Mouse (Mus musculus) midbrain, embryonic 16.5 days (tissue): ENCODE measurements around the gene Trpm8. TPM values are rescaled to one million over a fixed set of nuclear protein-coding genes. Genes with fewer than 3 reads are reported as not detected.

Source experiments
- ATAC-seq: fragments of 200-750 bp; cut with Nextera tagmentation; 2 replicates; pipeline ENCODE4 v1.8.0; 2017; ENCODE audit warnings: moderate TSS enrichment
- H3K27ac ChIP-seq: fragments of 300-500 bp; sonication (generic); 2 replicates; pipeline ENCODE4 v1.5.1; 2014; ENCODE audit warnings: mild to moderate bottlenecking, low read length, mixed read lengths
- H3K27me3 ChIP-seq: fragments of 300-500 bp; sonication (generic); 2 replicates; pipeline ENCODE4 v1.6.1; 2014; ENCODE audit warnings: low read depth, low read length, mixed read lengths; ENCODE audit not compliant: control insufficient read depth, insufficient read depth
- H3K36me3 ChIP-seq: fragments of 300-500 bp; sonication (generic); 2 replicates; pipeline ENCODE4 v1.6.1; 2014; ENCODE audit warnings: mild to moderate bottlenecking, low read length, moderate library complexity, mixed read lengths; ENCODE audit not compliant: control insufficient read depth, insufficient read depth
- H3K4me1 ChIP-seq: fragments of 300-500 bp; sonication (generic); 2 replicates; pipeline ENCODE4 v1.6.1; 2014; ENCODE audit warnings: mild to moderate bottlenecking, low read length, mixed read lengths; ENCODE audit not compliant: control insufficient read depth, insufficient read depth
- H3K4me2 ChIP-seq: fragments of 300-500 bp; sonication (generic); 2 replicates; pipeline ENCODE4 v1.6.1; 2014; ENCODE audit warnings: mild to moderate bottlenecking, low read length, mixed read lengths
- H3K4me3 ChIP-seq: fragments of 300-500 bp; sonication (generic); 2 replicates; pipeline ENCODE4 v1.5.1; 2014; ENCODE audit warnings: low read depth, mild to moderate bottlenecking, low read length, moderate library complexity, mixed read lengths
- H3K9ac ChIP-seq: fragments of 300-500 bp; sonication (generic); 2 replicates; pipeline ENCODE4 v1.6.1; 2014; ENCODE audit warnings: low read depth, low read length, mixed read lengths
- H3K9me3 ChIP-seq: fragments of 300-500 bp; sonication (generic); replicated peaks from 2 replicates; pipeline ENCODE4 v1.6.1; 2014; ENCODE audit warnings: mild to moderate bottlenecking, low read length, mixed read lengths; ENCODE audit not compliant: control insufficient read depth, poor library complexity, severe bottlenecking
- WGBS: fragments of 180-500 bp; shearing (Covaris S2); extraction: QIAGEN DNeasy Blood & Tissue Kit; methylation state at CpG from one replicate; pipeline ENCODE4 v1.1.7; 2014; 5-methylcytosine and 5-hydroxymethylcytosine counted together
- polyA plus RNA-seq: library from polyadenylated mRNA; unstranded; fragments of >200 nt; fragmentation: Nextera tagmentation; extraction: Ambion mirVana; gene quantifications from 2 replicates; pipeline ENCODE4 v1.2.1, GENCODE M21; 2015

Trpm8 gene
- polyA plus RNA-seq, 1 experiment from 2014 or later, result 0.11 TPM

- Histone ChIP-seq H3K9ac (no peak overlapping the region), H3K4me2 (no peak overlapping the region), H3K4me1 (no peaks in the 10 kb centered on the region), H3K9me3 (no peaks in the 10 kb centered on the region), H3K27me3 (no peaks in the 10 kb centered on the region), H3K4me3 (no peak overlapping the region), H3K36me3 (no peaks in the 10 kb centered on the region), H3K27ac (no peak overlapping the region)
- ATAC-seq, result no peak
- 89% methylated on average over 6 of the region's 6 CpGs for WGBS
Observed at GRCm38 (mm10) chr1:88356616-88357015, 79.2 kb downstream of the Trpm8 start.

GRCm38 (mm10) chr1:88357458-88358090, 80.1 kb downstream of the Trpm8 start:
- Histone ChIP-seq H3K9ac (no peak overlapping the region; the same call in 1 of the 2 replicates), H3K27me3 (no peaks in the 10 kb centered on the region), H3K9me3 (no peaks in the 10 kb centered on the region), H3K36me3 (no peaks in the 10 kb centered on the region), H3K4me3 (no peak overlapping the region), H3K4me2 (no peak overlapping the region), H3K4me1 (no peaks in the 10 kb centered on the region), H3K27ac (no peak overlapping the region)
- WGBS, result 56% methylated on average over 6 of the region's 6 CpGs
- ATAC-seq, result peak; percentile 81

- H3K4me3 ChIP-seq, result no peak overlapping the region
- no peaks in the 10 kb centered on the region for H3K27me3 ChIP-seq
- H3K36me3 ChIP-seq, result no peaks in the 10 kb centered on the region
- no peak overlapping the region; the same call in 1 of the 2 replicates for H3K9ac ChIP-seq
- 0 out of 2 replicates have a peak overlapping the region, but pooled peaks have one; percentile 30 for H3K27ac ChIP-seq
- peak; percentile 43; the same call in 1 of the 2 replicates for ATAC-seq
- no peaks in the 10 kb centered on the region for H3K9me3 ChIP-seq
- H3K4me2 ChIP-seq, result no peak overlapping the region
- no peaks in the 10 kb centered on the region for H3K4me1 ChIP-seq
- 75% methylated on average over 7 of the region's 7 CpGs for WGBS
Observed at GRCm38 (mm10) chr1:88358102-88358654, 80.7 kb downstream of the Trpm8 start.

GRCm38 (mm10) chr1:88361085-88361484, 83.6 kb downstream of the Trpm8 start:
- H3K36me3 ChIP-seq, result no peaks in the 10 kb centered on the region
- 59% methylated on average over 4 of the region's 4 CpGs for WGBS
- no peaks in the 10 kb centered on the region for H3K4me1 ChIP-seq
- H3K4me3 ChIP-seq, result no peak overlapping the region
- H3K4me2 ChIP-seq, result no peak overlapping the region
- H3K27me3 ChIP-seq, result no peaks in the 10 kb centered on the region
- H3K9ac ChIP-seq, result no peak overlapping the region
- H3K27ac ChIP-seq, result no peak overlapping the region
- H3K9me3 ChIP-seq, result no peaks in the 10 kb centered on the region
- ATAC-seq, result no peak

GRCm38 (mm10) chr1:88366881-88367644, 89.6 kb downstream of the Trpm8 start:
- 81% methylated on average over 11 of the region's 11 CpGs for WGBS
- H3K9me3 ChIP-seq, result peaks cover 3% of the 10 kb centered on the region; the same call in 1 of the 2 replicates
- H3K27ac ChIP-seq, result no peak overlapping the region
- no peaks in the 10 kb centered on the region for H3K4me1 ChIP-seq
- no peak overlapping the region for H3K9ac ChIP-seq
- H3K4me2 ChIP-seq, result no peak overlapping the region
- H3K4me3 ChIP-seq, result no peak overlapping the region
- no peak for ATAC-seq
- H3K27me3 ChIP-seq, result no peaks in the 10 kb centered on the region
- H3K36me3 ChIP-seq, result no peaks in the 10 kb centered on the region

- WGBS, result 89% methylated on average over 1 of the region's 1 CpGs
- no peak overlapping the region for H3K27ac ChIP-seq
Observed at GRCm38 (mm10) chr1:88378446-88378845, 101.0 kb downstream of the Trpm8 start.

GRCm38 (mm10) chr1:88391632-88392031, 114.2 kb downstream of the Trpm8 start:
- Histone ChIP-seq H3K36me3 (no peaks in the 10 kb centered on the region), H3K27me3 (no peaks in the 10 kb centered on the region), H3K9ac (no peak overlapping the region), H3K9me3 (no peaks in the 10 kb centered on the region), H3K27ac (no peak overlapping the region), H3K4me3 (no peak overlapping the region), H3K4me2 (no peak overlapping the region), H3K4me1 (no peaks in the 10 kb centered on the region)
- ATAC-seq, result no peak
- 80% methylated on average over 4 of the region's 4 CpGs for WGBS

More at GRCm38 (mm10) chr1:88378446-88378845, 101.0 kb downstream of the Trpm8 start:
- H3K4me1 ChIP-seq, result no peaks in the 10 kb centered on the region
- H3K9me3 ChIP-seq, result 0 out of 2 replicates have a peak, but pooled peaks cover 2% of the 10 kb centered on the region
- H3K27me3 ChIP-seq, result no peaks in the 10 kb centered on the region
- no peak overlapping the region for H3K9ac ChIP-seq
- H3K4me2 ChIP-seq, result no peak overlapping the region
- H3K36me3 ChIP-seq, result no peaks in the 10 kb centered on the region
- no peak for ATAC-seq
- H3K4me3 ChIP-seq, result no peak overlapping the region

- Histone ChIP-seq H3K4me2 (no peak overlapping the region), H3K9me3 (no peaks in the 10 kb centered on the region), H3K27me3 (no peaks in the 10 kb centered on the region), H3K27ac (no peak overlapping the region), H3K36me3 (no peaks in the 10 kb centered on the region), H3K4me3 (no peak overlapping the region), H3K9ac (no peak overlapping the region), H3K4me1 (no peaks in the 10 kb centered on the region)
- no peak for ATAC-seq
- WGBS, result 91% methylated on average over 5 of the region's 5 CpGs
Observed at GRCm38 (mm10) chr1:88393321-88393720, 115.9 kb downstream of the Trpm8 start.

- no peaks in the 10 kb centered on the region for H3K9me3 ChIP-seq
- WGBS, result 62% methylated on average over 3 of the region's 3 CpGs
- no peaks in the 10 kb centered on the region for H3K36me3 ChIP-seq
- no peak overlapping the region for H3K4me3 ChIP-seq
- ATAC-seq, result no peak
- H3K27me3 ChIP-seq, result no peaks in the 10 kb centered on the region
- no peak overlapping the region for H3K9ac ChIP-seq
- H3K27ac ChIP-seq, result no peak overlapping the region
- H3K4me1 ChIP-seq, result peaks cover 5% of the 10 kb centered on the region
- no peak overlapping the region for H3K4me2 ChIP-seq
Observed at GRCm38 (mm10) chr1:88403378-88403777, 125.9 kb downstream of the Trpm8 start.
